Mouse (Mus musculus) erythroblast, embryonic 14.5 days (primary cell): ENCODE measurements around the gene Rnf17.

Source experiments
- GATA1 ChIP-seq: IDR thresholded peaks from 2 replicates; pipeline ENCODE4 v1.6.1; 2012; ENCODE audit warnings: low read length, inconsistent platforms, mixed read lengths
- TAL1 ChIP-seq: IDR thresholded peaks from 3 replicates; pipeline ENCODE4 v1.6.1; 2012; ENCODE audit warnings: low read length, inconsistent platforms, mixed read lengths

- TF ChIP-seq TAL1 = no peak
- no peak for TF ChIP-seq GATA1
Measured at GRCm38 (mm10) chr14:56502407-56502806, 100.0 kb downstream of the Rnf17 start.
